Mouse (Mus musculus) heart, postnatal 4 days (tissue): Measurements from ENCODE around the gene Gm7876. TPM values are rescaled to one million over a fixed set of nuclear protein-coding genes. Genes with fewer than 3 reads are reported as not detected.
"Not testable (repeated sequence)": the region's sequence is repeated elsewhere in the genome, so short reads cannot be mapped to it uniquely, and the experiment has no call there.

Source experiments
- DNase-seq: peaks from one replicate; pipeline ENCODE4 v3.0.0; 2021
- total RNA-seq, 2 experiments: library from RNA; stranded (reverse); gene quantifications; 2 replicates each; pipeline ENCODE4 v1.2.3; 2021

The Gm7876 gene
- not detected for total RNA-seq

DNA sequence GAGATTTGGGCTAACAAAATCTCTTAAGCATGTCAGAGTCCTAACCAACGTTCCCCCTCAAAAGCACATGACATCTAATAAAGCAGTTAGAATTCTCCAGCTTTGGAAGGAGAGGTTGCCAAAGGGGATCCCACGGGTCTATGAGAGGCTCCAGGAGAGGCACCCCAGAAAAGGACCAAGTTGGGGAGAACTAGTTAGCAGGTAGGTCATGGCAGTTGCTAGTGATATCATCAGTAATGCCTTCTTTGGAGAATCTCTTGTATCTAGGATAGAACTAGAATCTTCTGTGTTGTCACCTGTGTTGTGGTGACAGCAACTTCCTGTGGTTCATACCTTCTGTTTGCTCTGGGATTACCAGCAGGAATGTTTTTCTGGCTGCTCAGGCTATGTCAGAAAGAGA, at the start of gene Gm7876:
Gm7876 (plus strand) TSS at position 301 of the 400 bp plus-strand sequence.
- DNase-seq: not testable (repeated sequence)

DNA sequence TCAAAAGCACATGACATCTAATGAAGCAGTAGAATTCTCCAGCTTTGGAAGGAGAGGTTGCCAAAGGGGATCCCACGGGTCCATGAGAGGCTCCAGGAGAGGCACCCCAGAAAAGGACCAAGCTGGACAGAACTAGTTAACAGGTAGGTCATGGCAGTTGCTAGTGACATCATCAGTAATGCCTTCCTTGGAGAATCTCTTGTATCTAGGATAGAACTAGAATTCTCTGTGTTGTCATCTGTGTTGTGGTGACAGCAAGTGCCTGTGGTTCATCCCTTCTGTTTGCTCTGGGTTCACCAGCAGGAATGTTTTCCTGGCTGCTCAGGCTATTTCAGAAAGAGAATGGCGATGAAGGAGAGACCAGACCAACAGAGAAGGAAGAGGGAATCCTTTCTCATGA, 45.1 kb upstream of the Gm7876 start, which contains the start of gene Gm3239:
Gm3239 (plus strand) TSS at position 301 of the 400 bp plus-strand sequence.
- DNase-seq: not testable (repeated sequence)

DNA sequence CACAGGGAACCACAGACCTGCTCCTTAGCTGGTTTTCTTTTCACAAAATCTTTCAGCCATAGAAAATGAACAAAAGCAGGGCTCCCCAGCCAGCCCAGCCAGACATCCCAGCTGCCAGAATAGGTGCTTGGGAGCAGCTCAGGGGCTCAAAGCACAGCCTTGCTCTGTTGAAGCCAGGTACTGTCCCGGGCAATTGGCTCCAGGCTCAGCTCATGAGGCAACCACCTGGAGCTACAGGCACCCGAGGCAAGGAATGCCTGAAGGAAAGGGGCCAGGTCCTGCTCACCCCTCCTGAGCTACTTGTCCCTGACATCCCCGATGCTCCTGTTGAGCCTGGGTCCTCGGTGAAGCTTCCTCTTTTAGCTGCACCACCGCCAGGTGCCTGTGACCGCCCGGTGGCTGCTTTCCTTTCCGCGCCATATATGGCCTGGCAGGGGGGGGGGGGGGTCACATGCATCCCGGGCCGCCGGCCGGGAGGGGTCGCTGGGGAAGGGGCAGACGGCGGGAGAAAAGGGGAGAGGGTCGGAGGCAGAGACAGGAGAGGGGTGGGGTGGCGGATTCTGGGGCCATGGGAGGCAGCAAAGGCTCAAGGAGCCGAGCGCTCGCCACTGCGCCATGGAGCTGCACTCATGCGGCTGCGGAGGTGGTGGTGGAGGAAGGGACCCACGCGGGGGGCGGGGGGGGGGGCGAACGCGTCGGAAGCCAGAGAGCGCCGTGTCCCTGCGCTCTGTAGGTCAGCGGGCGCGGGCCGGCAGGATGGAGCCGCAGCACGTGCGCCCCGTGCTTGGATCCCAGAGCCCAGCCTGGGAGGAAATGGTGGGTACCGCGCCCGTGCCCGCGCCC, 17.2 kb downstream of the Gm7876 start, which contains the start of gene Gm3252:
Gm3252 (plus strand) TSS at position 738 of the 843 bp plus-strand sequence.
- DNase-seq: not testable (repeated sequence)

Other genes starting within 250 kb of the Gm7876 start
- gene Gm3182, start 227.5 kb upstream of the Gm7876 start, total RNA-seq: not detected
- gene Gm3047, start 153.8 kb upstream of the Gm7876 start, total RNA-seq: not detected
- gene Gm8159, start 76.9 kb upstream of the Gm7876 start, total RNA-seq: under 1 TPM in 1 of 2 experiments, not detected in 1; 0.21 TPM
- gene Gm3239, start 45.0 kb upstream of the Gm7876 start, total RNA-seq: not detected
- gene Gm3252, start 17.5 kb downstream of the Gm7876 start, total RNA-seq: under 1 TPM; 0.17 to 0.23 TPM
- not detected for gene Gm9602, start 67.1 kb downstream of the Gm7876 start, total RNA-seq
- gene Gm3269, start 128.9 kb downstream of the Gm7876 start, total RNA-seq: not detected
- 1 to 10 TPM in 1 of 2 experiments, under 1 TPM in 1; 0.81 to 5.3 TPM for gene Gm3264, start 146.3 kb downstream of the Gm7876 start, total RNA-seq
- not detected for gene Gm3278, start 183.2 kb downstream of the Gm7876 start, total RNA-seq